Mouse (Mus musculus) megakaryocyte, embryonic 14.5 days (primary cell): ENCODE data around the gene Maml3. TPM values are rescaled to one million over a fixed set of nuclear protein-coding genes. Genes with fewer than 3 reads are reported as not detected.

Experiments used
- H3K27me3 ChIP-seq: replicated peaks from 2 replicates; pipeline ENCODE3; 2012; ENCODE audit warnings: inconsistent platforms
- H3K36me3 ChIP-seq: replicated peaks from 2 replicates; pipeline ENCODE3; 2012; ENCODE audit warnings: low read length, inconsistent platforms, mixed read lengths
- H3K4me1 ChIP-seq: 2 replicates; pipeline ENCODE4 v1.6.1; 2012; ENCODE audit warnings: inconsistent platforms
- H3K4me3 ChIP-seq: replicated peaks from 2 replicates; pipeline ENCODE3; 2012; ENCODE audit warnings: moderate library complexity, mild to moderate bottlenecking, inconsistent platforms
- H3K9me3 ChIP-seq: 2 replicates; pipeline ENCODE4 v1.6.1; 2012; ENCODE audit warnings: inconsistent platforms
- FLI1 ChIP-seq: IDR thresholded peaks from 2 replicates; pipeline ENCODE4 v1.6.1; 2012; ENCODE audit warnings: low read length, inconsistent platforms, mixed read lengths
- GATA1 ChIP-seq: IDR thresholded peaks from 3 replicates; pipeline ENCODE4 v1.6.1; 2012; ENCODE audit warnings: mixed read lengths, low read length, inconsistent platforms, borderline replicate concordance
- polyA plus RNA-seq: library from polyadenylated mRNA; stranded (reverse); fragments of >175 nt; gene quantifications from 2 replicates; pipeline ENCODE4 v1.2.3, GENCODE M21; 2012; ENCODE audit warnings: low replicate concordance; ENCODE audit not compliant: insufficient read depth

Gene Maml3
- polyA plus RNA-seq, 1 experiment, result 2.4 TPM

GRCm38 (mm10) chr3:51700123-51700522 is 404.8 kb downstream of the Maml3 start:
- no peak for TF ChIP-seq FLI1
- TF ChIP-seq GATA1, result no peak
- Histone ChIP-seq H3K27me3 (no peaks in the 10 kb centered on the region), H3K9me3 (no peaks in the 10 kb centered on the region), H3K36me3 (peaks cover 27% of the 10 kb centered on the region), H3K4me1 (peaks cover 69% of the 10 kb centered on the region), H3K4me3 (no peak overlapping the region)

- Histone ChIP-seq H3K4me3 (no peak overlapping the region), H3K36me3 (peaks cover 45% of the 10 kb centered on the region), H3K9me3 (no peaks in the 10 kb centered on the region), H3K4me1 (peaks cover 54% of the 10 kb centered on the region), H3K27me3 (no peaks in the 10 kb centered on the region)
- TF ChIP-seq FLI1 (no peak), GATA1 (no peak)
Measured at GRCm38 (mm10) chr3:51697931-51698330, 406.9 kb downstream of the Maml3 start.

DNA sequence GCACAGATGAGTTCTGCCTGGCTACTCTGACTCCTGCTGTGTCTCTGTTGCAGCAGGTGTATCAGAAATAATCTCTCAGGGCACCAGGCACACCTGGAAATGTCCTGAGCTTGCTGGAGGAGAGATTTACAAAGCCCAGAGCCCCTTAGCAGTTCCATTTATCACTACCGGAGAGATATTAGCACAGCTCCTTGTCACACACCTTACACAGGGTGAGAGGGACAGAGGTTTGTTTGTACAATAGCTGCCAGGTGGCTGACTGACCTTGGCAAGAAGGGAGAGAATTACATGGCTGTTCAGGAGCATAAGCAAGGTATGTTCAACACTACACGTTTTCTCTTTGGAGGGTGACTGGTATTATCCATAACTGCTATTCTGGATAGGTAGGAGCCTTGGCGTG is 409.2 kb downstream of the Maml3 start:
- Histone ChIP-seq H3K36me3 (peaks cover 64% of the 10 kb centered on the region), H3K4me3 (no peak overlapping the region), H3K27me3 (no peaks in the 10 kb centered on the region), H3K9me3 (peaks cover under 1% of the 10 kb centered on the region), H3K4me1 (peaks cover 46% of the 10 kb centered on the region)
- TF ChIP-seq GATA1 (no peak), FLI1 (no peak)

DNA sequence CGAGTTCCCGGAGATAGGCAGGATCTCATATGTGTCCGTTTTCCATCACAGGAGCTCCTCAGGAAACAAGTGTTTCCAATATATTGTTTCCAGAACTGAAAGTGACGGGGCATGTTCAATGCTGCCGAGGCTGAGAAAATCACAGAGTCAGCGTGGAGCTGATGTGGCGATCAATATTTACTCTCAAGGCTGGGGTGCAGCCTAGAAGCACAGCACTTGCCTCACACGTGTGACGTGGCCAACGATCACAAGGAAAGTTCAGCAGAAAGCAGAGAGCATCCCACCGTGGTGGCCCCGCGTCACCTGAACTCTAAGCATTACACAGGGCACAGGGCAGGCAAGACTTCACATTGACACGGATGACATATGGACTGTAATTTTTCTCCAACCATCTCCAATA is 410.3 kb downstream of the Maml3 start:
- Histone ChIP-seq H3K27me3 (no peaks in the 10 kb centered on the region), H3K4me1 (peaks cover 46% of the 10 kb centered on the region), H3K4me3 (no peak overlapping the region), H3K9me3 (peaks cover 11% of the 10 kb centered on the region), H3K36me3 (peaks cover 76% of the 10 kb centered on the region)
- TF ChIP-seq FLI1 (no peak), GATA1 (no peak)

- Histone ChIP-seq H3K9me3 (peaks cover 11% of the 10 kb centered on the region), H3K4me1 (peaks cover 50% of the 10 kb centered on the region), H3K36me3 (peaks cover 90% of the 10 kb centered on the region), H3K27me3 (no peaks in the 10 kb centered on the region), H3K4me3 (no peak overlapping the region)
- TF ChIP-seq GATA1 (no peak), FLI1 (no peak)
Measured at GRCm38 (mm10) chr3:51693196-51693595, 411.7 kb downstream of the Maml3 start.

GRCm38 (mm10) chr3:51688725-51689124 is 416.2 kb downstream of the Maml3 start:
- Histone ChIP-seq H3K36me3 (peaks cover 55% of the 10 kb centered on the region), H3K9me3 (peaks cover 11% of the 10 kb centered on the region), H3K4me1 (peaks cover 44% of the 10 kb centered on the region), H3K27me3 (peaks cover 1% of the 10 kb centered on the region), H3K4me3 (peak overlapping the region; percentile 66)
- no peak for TF ChIP-seq FLI1
- TF ChIP-seq GATA1, result no peak

- Histone ChIP-seq H3K36me3 (peaks cover 40% of the 10 kb centered on the region), H3K9me3 (peaks cover 11% of the 10 kb centered on the region), H3K27me3 (peaks cover 7% of the 10 kb centered on the region), H3K4me1 (peaks cover 47% of the 10 kb centered on the region), H3K4me3 (no peak overlapping the region)
- TF ChIP-seq GATA1 (no peak), FLI1 (no peak)
Measured at GRCm38 (mm10) chr3:51686791-51687190, 418.1 kb downstream of the Maml3 start.

DNA sequence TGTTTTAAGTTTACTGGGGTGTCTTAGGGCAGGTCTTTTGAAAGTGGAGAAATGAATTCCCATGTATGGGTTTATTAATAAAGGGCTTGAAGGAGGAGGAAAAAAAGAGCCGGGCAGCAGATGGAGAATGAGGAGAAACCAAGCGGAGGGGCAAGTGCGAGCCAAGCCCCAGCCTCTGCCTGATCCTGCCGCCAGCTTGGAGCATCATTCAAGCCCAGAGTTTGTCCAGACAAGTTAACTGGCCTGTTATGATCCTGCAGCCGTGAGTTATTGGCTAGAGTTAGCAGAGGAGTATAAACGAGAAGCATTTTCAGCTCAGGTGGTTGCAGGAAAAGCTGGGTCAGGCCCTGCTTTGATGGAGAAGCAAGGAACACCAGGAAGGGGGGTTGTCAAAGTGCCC is 418.6 kb downstream of the Maml3 start:
- Histone ChIP-seq H3K4me3 (no peak overlapping the region), H3K4me1 (peaks cover 44% of the 10 kb centered on the region), H3K27me3 (peaks cover 7% of the 10 kb centered on the region), H3K9me3 (peaks cover 11% of the 10 kb centered on the region), H3K36me3 (peaks cover 35% of the 10 kb centered on the region)
- TF ChIP-seq GATA1 (no peak), FLI1 (no peak)

- peaks cover 9% of the 10 kb centered on the region for H3K9me3 ChIP-seq
- no peak for TF ChIP-seq FLI1
- no peak for TF ChIP-seq GATA1
- H3K4me1 ChIP-seq, result peaks cover 39% of the 10 kb centered on the region
Measured at GRCm38 (mm10) chr3:51685539-51685938, 419.3 kb downstream of the Maml3 start.

DNA sequence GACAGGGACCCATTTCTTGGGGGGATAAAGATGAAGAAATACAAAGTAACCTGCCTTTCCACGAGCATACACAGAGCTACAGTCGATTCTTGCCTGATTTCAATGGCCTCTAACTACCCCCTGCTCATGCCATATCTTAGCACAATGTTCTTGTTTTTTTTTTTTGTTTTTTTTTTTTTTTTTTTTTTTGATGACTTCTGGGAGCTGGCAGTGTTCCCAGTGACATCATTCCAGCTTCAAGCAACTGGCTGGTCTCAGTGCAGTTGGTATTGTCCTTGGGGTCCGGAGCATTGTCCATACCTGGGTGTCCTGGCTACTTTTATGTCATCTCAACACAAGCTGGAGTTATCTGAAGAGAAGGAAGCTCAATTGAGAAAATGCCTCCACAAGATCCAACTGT is 429.9 kb downstream of the Maml3 start:
- TF ChIP-seq FLI1 (no peak), GATA1 (no peak)
- Histone ChIP-seq H3K9me3 (no peaks in the 10 kb centered on the region), H3K4me1 (peaks cover 57% of the 10 kb centered on the region), H3K27me3 (peaks cover 3% of the 10 kb centered on the region), H3K4me3 (no peak overlapping the region), H3K36me3 (peaks cover 2% of the 10 kb centered on the region)

More at GRCm38 (mm10) chr3:51685539-51685938, 419.3 kb downstream of the Maml3 start:
- peaks cover 27% of the 10 kb centered on the region for H3K36me3 ChIP-seq
- peaks cover 7% of the 10 kb centered on the region for H3K27me3 ChIP-seq
- H3K4me3 ChIP-seq, result no peak overlapping the region
